Mouse (Mus musculus) C2C12 (cell line): ENCODE results near the gene Gm21858. TPM values are rescaled to one million over a fixed set of nuclear protein-coding genes. Genes with fewer than 3 reads are reported as not detected.
"Not testable (repeated sequence)": the region's sequence is repeated elsewhere in the genome, so short reads cannot be mapped to it uniquely, and the experiment has no call there.

ENCODE experiments used
- H3K27me3 ChIP-seq: one replicate; pipeline ENCODE4 v1.6.1; 2011; ENCODE audit not compliant: control insufficient read depth, insufficient read depth, insufficient read length
- H3K36me3 ChIP-seq: one replicate; pipeline ENCODE4 v1.6.1; 2011; ENCODE audit not compliant: control insufficient read depth, insufficient read depth
- H3K4me3 ChIP-seq: one replicate; pipeline ENCODE4 v1.5.1; 2011; ENCODE audit warnings: mild to moderate bottlenecking, control low read depth; ENCODE audit not compliant: poor library complexity, insufficient read depth, severe bottlenecking
- H3K79me2 ChIP-seq: one replicate; pipeline ENCODE4 v1.6.1; 2011; ENCODE audit not compliant: control insufficient read depth, insufficient read depth
- H3K79me3 ChIP-seq: one replicate; pipeline ENCODE4 v1.6.1; 2011; ENCODE audit warnings: low read depth, control low read depth
- H3ac ChIP-seq: one replicate; pipeline ENCODE3; 2011; ENCODE audit warnings: low read depth; ENCODE audit not compliant: control insufficient read depth, insufficient read length
- long read RNA-seq, 2 experiments: library from polyadenylated mRNA; unstranded; transcript quantifications; one replicate each; pipeline ENCODE4 v2.0.0; 2019 to 2020
- polyA plus RNA-seq: library from polyadenylated mRNA; unstranded; fragments of >200 nt; fragmentation: generic; extraction: Trizol; gene quantifications from one replicate; pipeline ENCODE4 v1.2.1, GENCODE M21; 2012; ENCODE audit warnings: missing spikeins

Gene Gm21858
- not detected for polyA plus RNA-seq
- long read RNA-seq, experiment 1: 0 reads
- long read RNA-seq, experiment 2: 0 reads

- not testable (repeated sequence) for H3K79me2 ChIP-seq, H3K27me3 ChIP-seq, H3ac ChIP-seq, H3K4me3 ChIP-seq, H3K36me3 ChIP-seq, H3K79me3 ChIP-seq
Observed at GRCm38 (mm10) chrY:55731456-55731855, at the start of gene Gm21858. Gene Gm21858 (plus strand): TSS chrY:55731756.
